Mouse (Mus musculus) small intestine, adult 2 months (tissue): Measurements from ENCODE around the gene Bace1.

Experiments
- CTCF ChIP-seq: fragments of 200-500 bp; IDR thresholded peaks from 2 replicates; pipeline ENCODE4 v1.5.1; 2012; ENCODE audit warnings: low read depth, mild to moderate bottlenecking, control low read depth, inconsistent platforms, low read length, moderate library complexity, mixed read lengths; ENCODE audit not compliant: insufficient replicate concordance, insufficient read length; ENCODE audit errors: extremely low read depth
- POLR2A ChIP-seq: fragments of 200-500 bp; IDR thresholded peaks from 2 replicates; pipeline ENCODE4 v1.6.1; 2012; ENCODE audit warnings: low read depth, mild to moderate bottlenecking, control low read depth, inconsistent platforms, low read length, moderate library complexity

DNA sequence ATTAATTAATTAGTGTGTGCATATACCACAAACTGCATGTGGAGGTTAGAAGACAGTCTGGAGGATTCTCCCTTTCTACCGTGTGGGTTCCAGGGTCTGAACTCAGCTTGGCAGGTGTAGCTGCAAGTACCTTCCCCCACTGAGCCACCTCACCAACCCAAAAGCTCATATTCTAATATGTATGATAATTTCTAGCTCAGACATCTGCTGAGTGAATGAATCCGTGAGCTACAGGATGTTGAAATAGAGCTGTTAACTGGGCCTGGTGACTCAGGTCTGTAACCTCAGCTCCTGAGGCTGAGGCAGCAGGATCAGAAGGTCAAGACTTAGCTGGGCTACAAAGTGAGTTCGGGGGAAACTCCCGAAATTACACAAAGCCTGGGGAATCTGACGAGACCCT is 4.6 kb downstream of the Bace1 start:
- TF ChIP-seq POLR2A (no peak), CTCF (no peak)
